Mouse (Mus musculus) kidney, embryonic 14.5 days (tissue): ENCODE results near the gene Gm49380. TPM values are rescaled to one million over a fixed set of nuclear protein-coding genes. Genes with fewer than 3 reads are reported as not detected.

Source experiments
- ATAC-seq: fragments of 200-750 bp; cut with Nextera tagmentation; 2 replicates; pipeline ENCODE4 v1.8.0; 2017; ENCODE audit warnings: moderate number of reproducible peaks, mild to moderate bottlenecking, moderate TSS enrichment, moderate library complexity; ENCODE audit not compliant: low FRiP score, low TSS enrichment
- H3K27ac ChIP-seq: fragments of 300-500 bp; sonication (generic); 2 replicates; pipeline ENCODE4 v1.5.1; 2014; ENCODE audit warnings: low read depth, mild to moderate bottlenecking, low read length, moderate library complexity, mixed read lengths
- H3K27me3 ChIP-seq: fragments of 300-500 bp; sonication (generic); 2 replicates; pipeline ENCODE4 v1.6.1; 2014; ENCODE audit warnings: mild to moderate bottlenecking, low read length; ENCODE audit not compliant: control insufficient read depth, insufficient read depth
- H3K36me3 ChIP-seq: fragments of 300-500 bp; sonication (generic); 2 replicates; pipeline ENCODE4 v1.6.1; 2014; ENCODE audit warnings: low read length, mixed read lengths; ENCODE audit not compliant: control insufficient read depth, insufficient read depth
- H3K4me1 ChIP-seq: fragments of 300-500 bp; sonication (generic); 2 replicates; pipeline ENCODE4 v1.6.1; 2014; ENCODE audit warnings: low read length, mixed read lengths; ENCODE audit not compliant: control insufficient read depth, insufficient read depth
- H3K4me2 ChIP-seq: fragments of 300-500 bp; sonication (generic); replicated peaks from 2 replicates; pipeline ENCODE4 v1.6.1; 2014; ENCODE audit warnings: low read depth, mild to moderate bottlenecking, low read length
- H3K4me3 ChIP-seq: fragments of 300-500 bp; sonication (generic); 2 replicates; pipeline ENCODE4 v1.5.1; 2014; ENCODE audit warnings: mild to moderate bottlenecking, low read length
- H3K9ac ChIP-seq: fragments of 300-500 bp; sonication (generic); 2 replicates; pipeline ENCODE4 v1.6.1; 2014; ENCODE audit warnings: low read depth, mild to moderate bottlenecking, low read length, moderate library complexity
- H3K9me3 ChIP-seq: fragments of 300-500 bp; sonication (generic); 2 replicates; pipeline ENCODE4 v1.6.1; 2016; ENCODE audit warnings: low read length; ENCODE audit not compliant: control insufficient read depth
- WGBS: fragments of 180-500 bp; shearing (Covaris S2); extraction: QIAGEN DNeasy Blood & Tissue Kit; methylation state at CpG from one replicate; pipeline ENCODE4 v1.1.7; 2014; 5-methylcytosine and 5-hydroxymethylcytosine counted together
- polyA plus RNA-seq: library from polyadenylated mRNA; unstranded; fragments of >200 nt; fragmentation: Nextera tagmentation; extraction: Ambion mirVana; gene quantifications from 2 replicates; pipeline ENCODE4 v1.2.1, GENCODE M21; 2014

The Gm49380 gene
- polyA plus RNA-seq, 1 experiment from 2014 or later = 0.14 TPM

DNA sequence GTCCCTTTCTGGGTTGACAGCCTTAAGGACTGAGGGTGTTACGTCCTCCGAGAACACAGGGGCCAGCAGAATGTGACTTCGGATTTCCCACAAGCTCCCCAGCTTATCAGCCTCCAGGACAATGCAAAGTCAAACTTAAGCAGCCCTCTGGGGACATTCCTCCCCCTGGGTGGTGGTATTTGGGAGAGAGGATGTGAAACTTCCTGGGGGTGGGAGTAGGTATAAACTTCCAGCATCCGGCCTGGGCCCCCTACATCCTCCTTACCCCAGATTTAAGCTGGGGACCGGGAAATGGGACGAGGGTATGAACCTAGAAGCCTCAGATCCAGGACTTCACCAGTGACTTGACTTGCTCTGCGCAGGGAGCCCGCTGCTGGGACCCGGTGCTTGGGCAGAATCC lies 16.3 kb upstream of the Gm49380 start:
- peak overlapping the region; percentile 52 for H3K9ac ChIP-seq
- no peaks in the 10 kb centered on the region for H3K9me3 ChIP-seq
- 8% methylated on average over 9 of the region's 9 CpGs for WGBS
- peak overlapping the region; percentile 36 for H3K4me3 ChIP-seq
- ATAC-seq = no peak
- H3K4me2 ChIP-seq = peak overlapping the region; percentile 64
- H3K27ac ChIP-seq = peak overlapping the region; percentile 88
- peaks cover 56% of the 10 kb centered on the region for H3K4me1 ChIP-seq
- no peaks in the 10 kb centered on the region for H3K27me3 ChIP-seq
- H3K36me3 ChIP-seq = no peaks in the 10 kb centered on the region

DNA sequence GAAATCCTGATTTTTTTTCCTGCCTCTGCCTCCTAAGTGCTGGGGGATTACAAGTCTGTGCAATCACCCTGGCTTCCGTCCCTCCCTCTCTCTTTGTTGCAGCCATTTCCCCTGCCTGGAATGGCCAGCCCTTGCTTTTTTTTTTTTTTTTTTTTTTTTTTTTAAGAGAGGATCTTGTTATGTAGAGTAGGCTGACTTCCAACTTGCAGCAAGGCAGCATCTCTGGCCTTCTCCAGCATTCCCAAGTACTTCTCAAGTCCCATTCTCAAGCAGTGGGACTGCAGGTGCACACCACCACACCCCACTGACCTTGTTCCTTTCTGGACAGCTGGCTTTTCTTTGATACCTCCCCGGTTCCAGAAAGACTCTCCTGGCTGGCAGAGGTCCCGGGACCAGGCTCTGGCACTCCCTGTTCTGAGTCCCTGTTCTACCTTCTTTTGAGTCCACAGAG lies 14.1 kb upstream of the Gm49380 start:
- ATAC-seq = no peak
- no peak overlapping the region for H3K9ac ChIP-seq
- peak overlapping the region; percentile 24; the same call in 1 of the 2 replicates for H3K27ac ChIP-seq
- no peaks in the 10 kb centered on the region for H3K9me3 ChIP-seq
- H3K4me1 ChIP-seq = peaks cover 43% of the 10 kb centered on the region
- WGBS = 48% methylated on average over 3 of the region's 3 CpGs
- H3K4me3 ChIP-seq = no peak overlapping the region
- H3K36me3 ChIP-seq = no peaks in the 10 kb centered on the region
- H3K27me3 ChIP-seq = no peaks in the 10 kb centered on the region
- H3K4me2 ChIP-seq = no peak overlapping the region

DNA sequence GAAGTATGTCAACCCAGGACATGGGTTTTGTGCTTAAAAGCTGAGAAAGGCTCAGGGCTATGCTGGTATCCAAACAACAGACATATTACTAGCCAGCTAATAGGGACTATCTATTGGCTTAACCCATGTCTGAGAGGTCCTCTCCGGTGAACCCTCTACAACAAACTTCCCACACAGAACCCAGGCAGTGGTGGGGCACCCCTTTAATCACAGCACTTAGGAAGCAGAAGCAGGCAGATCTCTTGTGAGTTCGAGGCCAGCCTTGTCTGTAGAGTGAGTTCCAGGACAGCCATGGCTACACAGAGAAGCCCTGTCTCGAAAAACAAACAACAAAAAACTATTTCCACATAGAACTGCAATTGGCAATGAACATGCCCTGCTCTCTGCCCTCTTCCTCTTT lies 13.4 kb upstream of the Gm49380 start:
- Histone ChIP-seq H3K4me2 (no peak overlapping the region), H3K27ac (no peak overlapping the region; the same call in 1 of the 2 replicates), H3K4me1 (peaks cover 39% of the 10 kb centered on the region), H3K4me3 (no peak overlapping the region), H3K9ac (no peak overlapping the region), H3K27me3 (no peaks in the 10 kb centered on the region), H3K36me3 (no peaks in the 10 kb centered on the region), H3K9me3 (no peaks in the 10 kb centered on the region)
- WGBS = 88% methylated on average over 3 of the region's 3 CpGs
- no peak for ATAC-seq

DNA sequence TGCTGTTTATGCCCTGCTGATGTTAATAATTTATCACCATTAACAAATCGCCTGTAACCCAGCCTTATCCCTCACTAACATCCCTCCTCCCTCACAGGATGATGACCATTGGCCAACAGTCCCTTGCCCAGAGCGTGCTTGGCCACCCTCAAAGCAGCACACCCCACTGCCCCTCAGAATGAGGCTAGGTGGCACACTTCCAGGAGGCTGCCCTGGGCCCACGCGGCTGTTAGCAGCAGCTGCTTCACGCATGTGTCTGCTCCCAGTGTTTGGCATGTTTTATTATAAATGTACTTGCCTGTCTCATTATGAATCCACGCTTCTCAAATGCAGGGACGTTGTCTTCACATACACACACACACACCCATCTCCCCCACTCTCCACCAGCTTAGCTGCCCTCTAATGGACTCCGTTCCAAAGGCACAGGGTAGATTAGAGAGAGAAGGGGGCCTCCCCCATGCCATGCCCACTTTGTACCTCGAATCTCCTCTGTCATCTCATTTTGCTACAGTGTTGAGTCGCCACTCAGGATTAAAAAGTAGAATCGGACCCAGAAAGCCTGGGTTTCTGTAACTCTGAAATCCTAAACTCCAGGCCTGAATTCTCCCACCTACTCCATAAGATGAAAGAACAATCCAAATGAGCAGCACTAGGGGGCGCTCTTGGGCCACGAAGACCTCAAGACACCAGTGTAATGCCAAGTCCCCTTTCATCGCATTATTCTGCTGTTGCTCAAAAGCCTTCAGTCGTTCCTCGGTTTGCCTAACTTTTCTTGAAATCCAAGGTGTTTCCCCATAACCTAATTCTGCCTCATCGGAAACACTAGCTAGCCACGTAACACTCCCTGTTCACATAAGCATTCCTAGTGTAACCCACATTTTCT lies 12.5 kb upstream of the Gm49380 start:
- H3K4me1 ChIP-seq = peaks cover 37% of the 10 kb centered on the region
- no peak overlapping the region for H3K9ac ChIP-seq
- H3K36me3 ChIP-seq = no peaks in the 10 kb centered on the region
- WGBS = 24% methylated on average over 18 of the region's 18 CpGs
- H3K4me2 ChIP-seq = peak overlapping the region; percentile 25; the same call in 1 of the 2 replicates
- H3K27ac ChIP-seq = no peak overlapping the region; the same call in 1 of the 2 replicates
- no peak overlapping the region for H3K4me3 ChIP-seq
- H3K9me3 ChIP-seq = no peaks in the 10 kb centered on the region
- no peaks in the 10 kb centered on the region for H3K27me3 ChIP-seq
- ATAC-seq = 0 out of 2 replicates have a peak, but pooled peaks have one; percentile 7

DNA sequence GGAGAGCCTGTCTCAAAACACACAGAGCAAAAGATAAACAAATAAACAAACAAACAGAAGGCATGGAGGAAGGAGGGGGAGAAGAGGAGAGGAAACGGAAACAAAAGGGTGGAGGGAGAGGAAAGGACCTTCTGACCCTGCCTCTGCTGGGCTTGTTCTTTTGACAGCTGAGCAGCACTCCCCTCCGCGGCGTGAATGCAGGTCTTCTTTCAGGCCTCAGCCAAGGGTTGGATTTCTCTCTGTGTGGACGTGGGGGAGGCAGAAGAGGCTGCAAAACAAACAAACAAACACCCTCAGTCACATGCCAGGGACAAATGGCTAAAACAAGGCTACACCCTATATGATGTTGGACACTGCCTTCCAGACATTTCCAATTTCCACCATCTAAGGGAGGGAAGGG lies 11.7 kb upstream of the Gm49380 start:
- Histone ChIP-seq H3K9me3 (no peaks in the 10 kb centered on the region), H3K4me2 (no peak overlapping the region), H3K4me1 (peaks cover 29% of the 10 kb centered on the region), H3K36me3 (no peaks in the 10 kb centered on the region), H3K27me3 (no peaks in the 10 kb centered on the region), H3K4me3 (no peak overlapping the region), H3K27ac (no peak overlapping the region), H3K9ac (no peak overlapping the region)
- no peak for ATAC-seq
- WGBS = 12% methylated on average over 5 of the region's 5 CpGs

DNA sequence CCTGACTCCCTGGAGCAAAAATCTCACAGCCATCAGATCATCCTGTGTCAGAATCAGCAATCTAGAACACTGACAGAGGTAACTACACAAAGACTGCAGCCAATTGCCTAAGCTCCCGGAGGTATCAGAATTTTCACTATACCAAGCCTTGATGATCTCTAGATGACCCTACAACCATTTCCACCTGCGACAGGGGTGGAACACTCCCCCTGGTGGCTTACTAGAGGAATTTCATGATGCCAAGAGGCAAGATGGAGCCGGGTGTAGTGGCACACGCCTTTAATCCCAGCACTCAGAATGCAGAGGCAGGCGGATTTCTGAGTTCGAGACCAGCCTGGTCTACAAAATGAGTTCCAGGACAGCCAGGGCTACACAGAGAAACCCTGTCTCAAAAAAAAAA lies 11.0 kb upstream of the Gm49380 start:
- Histone ChIP-seq H3K27me3 (no peaks in the 10 kb centered on the region), H3K36me3 (no peaks in the 10 kb centered on the region), H3K9me3 (no peaks in the 10 kb centered on the region), H3K4me3 (no peak overlapping the region), H3K4me2 (no peak overlapping the region), H3K4me1 (peaks cover 24% of the 10 kb centered on the region), H3K27ac (no peak overlapping the region), H3K9ac (no peak overlapping the region)
- ATAC-seq = no peak
- WGBS = 76% methylated on average over 6 of the region's 6 CpGs

DNA sequence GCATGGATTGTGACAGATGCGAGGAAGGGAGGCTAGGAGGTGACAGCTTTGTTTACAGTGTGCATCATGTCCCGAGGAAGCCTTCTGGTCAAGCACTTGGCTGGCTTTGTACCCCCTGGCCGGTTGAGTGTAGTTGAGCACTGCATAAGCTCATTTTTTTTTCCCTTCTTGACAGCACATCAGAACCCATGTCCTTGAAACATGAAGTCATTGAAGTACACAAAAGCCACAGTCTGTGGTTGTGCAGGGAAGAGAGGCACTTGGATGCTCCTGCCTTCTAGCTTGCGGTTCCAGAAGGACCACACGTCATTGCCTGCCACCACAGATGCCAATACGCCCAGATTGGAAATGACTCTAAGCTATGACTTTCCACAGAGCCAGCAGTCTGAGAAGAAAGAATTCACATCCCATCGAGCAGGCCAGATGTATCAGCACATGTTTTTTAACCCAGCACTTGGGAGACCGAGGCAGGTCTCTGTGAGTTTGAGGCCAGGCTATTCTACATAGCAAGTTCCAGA lies 6.7 kb upstream of the Gm49380 start:
- no peak for ATAC-seq
- Histone ChIP-seq H3K9ac (no peak overlapping the region), H3K9me3 (no peaks in the 10 kb centered on the region), H3K4me1 (peaks cover 4% of the 10 kb centered on the region), H3K4me2 (no peak overlapping the region), H3K27ac (no peak overlapping the region), H3K36me3 (no peaks in the 10 kb centered on the region), H3K27me3 (no peaks in the 10 kb centered on the region), H3K4me3 (no peak overlapping the region)
- WGBS = 78% methylated on average over 8 of the region's 8 CpGs

DNA sequence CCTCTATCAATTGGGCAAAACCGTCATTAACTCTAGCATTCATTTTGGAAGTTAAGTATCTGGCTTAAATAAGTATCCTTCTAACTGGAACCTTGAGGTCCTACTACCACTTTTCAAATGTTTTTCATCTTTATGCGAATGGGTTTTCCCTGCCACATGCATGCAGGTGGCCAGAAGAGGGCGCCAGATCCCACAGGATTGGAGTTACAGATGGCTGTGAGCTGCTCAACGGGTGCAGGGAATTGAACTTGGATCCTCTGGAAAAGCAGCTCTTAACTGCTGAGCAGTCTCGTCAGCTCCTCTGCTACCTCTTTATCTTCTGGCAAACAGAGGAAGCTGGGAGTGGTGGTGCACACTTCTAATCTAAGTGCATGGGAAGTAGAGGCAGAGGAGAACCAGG lies 5.7 kb upstream of the Gm49380 start:
- no peak overlapping the region for H3K9ac ChIP-seq
- no peaks in the 10 kb centered on the region for H3K27me3 ChIP-seq
- no peaks in the 10 kb centered on the region for H3K36me3 ChIP-seq
- no peak overlapping the region for H3K4me2 ChIP-seq
- H3K4me1 ChIP-seq = no peaks in the 10 kb centered on the region
- no peak overlapping the region for H3K27ac ChIP-seq
- 53% methylated on average over 5 of the region's 5 CpGs for WGBS
- ATAC-seq = no peak
- H3K9me3 ChIP-seq = no peaks in the 10 kb centered on the region
- no peak overlapping the region for H3K4me3 ChIP-seq

DNA sequence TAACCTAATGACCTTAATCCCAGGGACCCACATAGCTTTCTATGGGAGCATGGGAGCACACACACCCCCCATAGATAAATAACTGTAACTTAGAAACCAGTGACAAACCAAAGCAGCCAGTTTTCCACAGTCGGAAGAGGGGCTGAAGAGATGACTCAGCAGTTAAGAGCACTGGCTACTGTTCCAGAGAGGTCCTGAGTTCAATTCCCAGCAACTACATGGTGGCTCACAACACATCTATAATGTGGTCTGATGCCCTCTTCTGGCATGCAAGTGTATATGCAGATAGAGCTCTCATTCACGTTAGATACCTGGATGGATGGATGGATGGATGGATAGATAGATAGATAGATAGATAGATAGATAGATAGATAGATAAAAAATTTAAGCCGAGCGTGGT lies 2.9 kb upstream of the Gm49380 start:
- no peak overlapping the region for H3K27ac ChIP-seq
- no peak overlapping the region for H3K4me3 ChIP-seq
- no peak for ATAC-seq
- H3K9me3 ChIP-seq = no peaks in the 10 kb centered on the region
- no peak overlapping the region for H3K9ac ChIP-seq
- no peaks in the 10 kb centered on the region for H3K4me1 ChIP-seq
- 84% methylated on average over 4 of the region's 4 CpGs for WGBS
- no peak overlapping the region for H3K4me2 ChIP-seq
- H3K27me3 ChIP-seq = no peaks in the 10 kb centered on the region
- no peaks in the 10 kb centered on the region for H3K36me3 ChIP-seq
